Mouse (Mus musculus) left cerebral cortex, adult 8-10 months (tissue): ENCODE measurements around the gene Tmem132c. TPM values are rescaled to one million over a fixed set of nuclear protein-coding genes. Genes with fewer than 3 reads are reported as not detected.
A peak's percentile ranks its signal among the peaks of the same experiment; 100 is the strongest.

ENCODE experiments used
- DNase-seq, 2 experiments: peaks; one replicate each; pipeline ENCODE4 v3.0.0; 2022; ENCODE audit warnings: low spot score in 2 of 2
- total RNA-seq, 4 experiments: library from RNA; stranded (reverse); gene quantifications; 2 replicates each; pipeline ENCODE4 v1.2.4; 2022

The Tmem132c gene
- 1 to 10 TPM; 5.6 to 6.3 (median 6.2) TPM for total RNA-seq

DNA sequence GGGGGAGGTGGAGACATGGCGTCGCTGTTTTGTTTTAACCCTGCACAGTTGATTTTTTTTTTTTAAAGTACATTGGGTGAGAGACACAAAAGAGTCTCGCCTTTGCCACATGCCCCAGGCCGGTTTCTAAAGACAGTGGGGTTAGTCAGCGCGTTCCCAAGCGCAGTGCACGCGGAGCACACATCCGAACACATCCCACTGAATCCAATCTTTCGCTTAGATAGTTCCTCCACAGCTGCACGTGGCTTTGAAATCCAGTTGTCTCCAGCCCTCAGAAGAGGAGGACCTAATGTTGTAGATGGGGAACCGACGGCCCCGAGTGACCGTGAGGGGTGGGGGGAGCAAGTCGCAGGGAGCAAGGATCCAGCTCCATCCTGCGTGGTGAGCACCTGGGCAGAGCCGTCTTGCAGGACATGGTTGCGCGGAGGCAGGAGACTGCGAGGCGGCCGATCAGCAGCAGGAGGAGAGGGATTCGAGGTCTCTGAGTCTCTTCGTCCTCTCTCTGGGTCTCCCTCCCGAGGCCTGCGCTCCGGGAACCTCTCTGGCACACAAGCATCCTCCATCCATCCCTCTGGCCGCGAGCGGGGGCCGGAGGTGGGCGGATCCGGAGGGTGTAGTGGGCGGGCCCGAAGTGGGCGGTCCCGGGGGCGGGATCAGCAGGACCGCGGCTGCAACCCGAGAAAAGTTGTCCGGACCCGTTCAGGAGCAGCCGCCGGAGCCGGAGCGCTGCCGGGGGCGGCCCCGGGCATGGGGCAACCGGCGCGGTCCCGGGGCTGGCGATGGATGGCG lies at the start of gene Tmem132c:
Tmem132c (plus strand) TSS at position 673 of the 789 bp plus-strand sequence.
- peak; percentile 12 for DNase-seq

DNA sequence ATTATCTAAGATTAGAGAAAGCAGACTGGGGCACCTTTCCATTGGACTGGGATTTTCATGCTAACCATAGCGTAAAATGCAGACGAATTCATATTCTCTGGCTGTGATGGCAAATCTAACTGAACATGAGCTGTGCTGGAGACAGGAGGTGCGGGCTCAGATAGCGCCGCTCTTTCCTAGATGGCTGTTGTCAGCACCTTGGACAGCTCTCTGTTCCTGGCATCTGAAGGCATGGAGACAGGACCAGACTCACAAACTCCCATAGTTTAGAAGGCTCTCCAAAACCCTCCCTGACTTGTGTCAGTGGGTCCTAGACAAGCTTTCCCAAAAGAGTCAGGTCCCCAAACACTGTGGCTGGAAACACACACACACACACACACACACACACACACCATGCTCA lies 49.7 kb upstream of the Tmem132c start:
- no peak for DNase-seq

DNA sequence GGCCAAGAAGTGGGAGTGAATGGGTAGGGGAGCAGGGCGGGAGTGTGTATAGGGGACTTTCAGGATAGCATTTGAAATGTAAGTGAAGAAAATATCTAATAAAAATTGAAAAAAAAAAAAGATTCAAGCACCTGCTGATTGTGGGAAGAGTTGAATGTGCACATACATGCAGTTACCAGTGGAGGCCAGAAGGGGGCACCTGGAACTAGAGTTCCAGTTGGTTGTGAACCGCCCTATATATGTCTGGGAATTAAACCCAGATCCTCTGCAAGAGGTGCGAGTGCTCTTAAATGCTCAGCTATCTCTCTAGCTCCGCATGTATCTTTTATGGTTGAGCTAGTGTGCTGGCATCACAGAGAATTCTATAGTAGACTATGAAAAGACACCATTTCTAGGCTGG lies 42.8 kb upstream of the Tmem132c start:
- DNase-seq, result no peak

- no peak for DNase-seq
Observed at GRCm38 (mm10) chr5:127204881-127205280, 36.7 kb upstream of the Tmem132c start.

- no peak for DNase-seq
Observed at GRCm38 (mm10) chr5:127216389-127216788, 25.2 kb upstream of the Tmem132c start.

- no peak for DNase-seq
Observed at GRCm38 (mm10) chr5:127217725-127218124, 23.9 kb upstream of the Tmem132c start.

DNA sequence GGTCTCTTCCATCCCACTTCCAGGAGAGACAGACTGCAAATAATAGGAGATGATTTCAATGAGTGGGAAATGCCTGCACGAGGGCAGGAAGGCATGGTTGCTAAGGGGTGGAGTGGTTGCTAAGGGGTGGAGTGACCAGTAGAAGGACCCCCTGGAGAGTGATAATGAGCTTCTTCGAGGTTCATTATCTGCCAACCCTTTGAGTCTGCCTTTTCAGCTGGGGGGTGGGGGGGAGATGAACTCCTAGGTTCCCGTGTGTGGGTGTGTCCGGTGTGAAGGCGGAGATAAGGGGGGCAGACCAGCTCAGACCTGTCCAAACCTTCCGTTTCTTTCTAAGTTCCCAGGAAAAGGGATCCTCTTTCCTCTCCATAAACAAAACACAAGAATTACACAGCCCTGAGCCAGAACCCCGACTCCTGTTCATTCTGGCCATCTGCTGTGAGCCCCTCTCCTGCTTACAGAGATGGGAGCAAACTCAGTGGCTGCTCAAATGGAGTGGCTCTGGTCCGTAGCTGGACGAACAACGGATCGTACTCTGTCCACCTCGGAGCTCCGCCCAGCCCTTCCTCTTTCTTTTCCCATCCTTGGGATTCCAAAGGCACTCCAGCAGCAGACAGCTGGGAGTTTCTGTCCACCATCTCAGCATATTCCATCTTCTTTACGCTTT lies 13.5 kb upstream of the Tmem132c start:
- no peak for DNase-seq

DNA sequence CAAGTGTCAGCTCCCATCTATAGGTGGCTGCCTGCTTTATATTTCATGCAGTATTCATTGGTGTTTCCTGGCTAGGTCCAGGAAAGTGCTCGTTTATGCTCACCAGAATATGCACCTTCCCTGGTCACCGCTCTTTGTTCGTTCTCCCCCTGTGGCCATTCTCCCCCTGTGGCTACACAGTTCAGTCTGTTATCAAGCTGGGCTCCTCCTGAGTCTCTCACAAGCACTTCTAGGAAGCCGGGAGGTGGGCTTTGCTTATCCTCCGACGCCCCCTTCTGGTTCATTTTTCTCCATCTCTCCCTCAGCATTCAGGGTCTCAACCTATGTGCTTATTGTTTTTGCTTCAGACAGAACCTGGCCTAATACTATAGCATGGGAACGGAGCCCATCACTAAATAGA lies 6.9 kb upstream of the Tmem132c start:
- no peak for DNase-seq

DNA sequence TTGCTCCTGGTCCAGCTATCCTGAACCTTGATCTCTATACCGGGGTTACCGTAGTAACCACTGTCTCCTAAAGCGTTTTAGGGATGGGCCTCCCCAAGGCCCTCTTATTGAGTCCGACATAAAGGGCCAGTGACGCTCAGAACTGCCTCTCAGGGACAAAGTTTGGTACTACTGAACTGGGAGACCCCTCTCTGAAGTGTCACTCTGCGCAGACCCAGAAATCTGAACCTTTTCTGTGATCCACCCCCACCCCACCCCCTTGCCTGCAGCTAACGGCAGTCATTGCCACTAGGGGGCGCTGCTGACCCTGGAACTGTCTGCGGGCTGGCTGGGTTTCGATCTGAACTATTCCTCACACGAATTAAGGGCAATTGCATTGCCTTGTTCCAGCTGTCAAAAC lies 6.4 kb upstream of the Tmem132c start:
- peak; percentile 24 to 76 for DNase-seq

DNA sequence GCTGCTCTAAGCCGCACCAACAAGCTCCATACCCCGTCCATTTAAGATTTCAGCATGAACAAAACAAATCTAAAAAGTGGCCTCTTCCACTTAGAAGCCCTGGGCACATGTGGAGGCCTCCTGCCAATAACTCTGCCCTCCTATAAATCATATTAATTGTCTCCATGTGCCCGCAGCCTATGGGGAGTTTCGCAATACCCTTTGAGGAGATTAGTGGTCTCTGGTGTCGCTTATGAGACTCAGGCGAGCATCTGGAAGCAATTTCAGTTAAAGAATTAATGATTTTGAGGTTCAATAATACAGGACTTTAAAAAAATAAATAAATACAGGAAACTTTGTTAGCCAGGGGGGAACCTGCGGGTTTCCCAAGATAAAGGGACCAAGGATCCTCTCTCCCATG lies 1.9 kb upstream of the Tmem132c start:
- no peak for DNase-seq

GRCm38 (mm10) chr5:127240646-127241045 lies 962 bp upstream of the Tmem132c start:
- no peak for DNase-seq

GRCm38 (mm10) chr5:127241925-127242762 lies 536 bp downstream of the Tmem132c start:
- no peak for DNase-seq

- no peak for DNase-seq
Observed at GRCm38 (mm10) chr5:127242763-127243160, 1.2 kb downstream of the Tmem132c start.

DNA sequence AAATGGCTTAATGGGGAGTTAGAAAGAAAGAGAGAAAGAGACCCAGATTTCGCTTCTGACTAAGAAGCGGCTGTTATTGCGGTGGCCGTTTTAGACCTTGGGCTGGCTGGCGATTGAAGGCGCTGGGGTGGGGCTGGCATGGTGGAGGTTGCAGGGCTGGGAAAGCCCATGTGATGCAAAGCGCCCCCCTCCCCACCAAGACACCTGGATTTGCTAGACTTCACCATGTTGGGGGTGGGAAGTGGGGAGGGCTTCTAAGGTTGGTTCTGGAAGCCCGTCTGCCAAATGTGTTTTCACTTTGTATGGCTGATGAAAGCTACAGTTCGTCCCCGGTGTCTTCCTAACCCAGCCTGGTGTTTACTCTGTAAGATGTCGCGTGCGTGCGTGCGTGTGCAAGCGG lies 1.6 kb downstream of the Tmem132c start:
- no peak for DNase-seq

- no peak for DNase-seq
Observed at GRCm38 (mm10) chr5:127243611-127244010, 2.0 kb downstream of the Tmem132c start.

DNA sequence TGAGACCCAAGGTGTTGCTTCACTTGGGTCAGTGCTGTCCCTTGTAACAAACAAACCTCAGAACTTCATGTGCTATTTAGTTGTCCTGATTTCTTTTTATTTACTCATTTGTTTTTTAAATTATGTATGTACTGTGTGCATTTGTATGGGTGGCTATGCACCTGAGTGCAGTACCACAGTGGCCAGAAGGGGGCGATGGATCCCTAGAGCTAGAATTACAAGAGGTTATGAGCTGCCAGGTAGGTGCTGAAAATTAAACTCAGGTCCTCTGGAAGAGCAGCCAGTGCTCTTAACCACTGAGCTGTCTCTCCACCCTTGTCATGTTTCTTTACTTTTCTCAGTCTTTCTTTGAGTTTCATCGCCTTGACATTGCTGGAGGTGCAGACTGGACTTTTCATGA lies 11.7 kb downstream of the Tmem132c start:
- DNase-seq, result no peak

DNA sequence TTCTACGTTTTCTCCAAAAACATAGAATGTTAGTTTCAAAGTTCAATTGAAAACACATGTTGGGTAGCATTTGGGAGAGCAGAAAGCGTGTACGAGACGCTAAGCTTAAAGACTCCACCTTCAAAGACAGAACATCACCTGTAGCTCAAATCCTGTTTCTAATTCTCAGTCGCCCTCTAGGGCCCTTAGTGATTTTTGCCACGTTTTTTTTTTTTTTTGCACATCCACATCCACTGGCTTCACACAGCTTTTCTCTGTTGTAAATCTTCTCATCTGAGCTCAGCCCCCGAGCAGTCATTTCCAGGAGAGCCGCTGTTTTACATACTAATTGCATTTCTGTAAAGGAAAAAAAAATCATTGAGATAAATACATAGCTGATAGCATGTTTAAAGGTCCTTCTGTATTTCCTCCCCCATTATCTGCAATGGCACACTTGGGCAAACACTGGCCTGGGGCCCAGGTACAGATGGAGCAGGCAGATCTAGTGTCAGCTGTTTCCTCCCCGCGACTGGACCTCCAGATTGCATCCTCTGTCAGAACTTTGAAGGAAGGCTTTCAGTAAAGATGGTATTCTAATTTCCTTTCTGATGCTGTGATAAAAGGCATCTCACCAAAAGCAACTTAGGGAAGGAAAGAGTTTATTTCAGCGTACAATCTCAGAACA lies 15.5 kb downstream of the Tmem132c start:
- no peak for DNase-seq

- no peak for DNase-seq
Observed at GRCm38 (mm10) chr5:127262136-127262535, 20.5 kb downstream of the Tmem132c start.

- no peak for DNase-seq
Observed at GRCm38 (mm10) chr5:127271145-127271544, 29.5 kb downstream of the Tmem132c start.

DNA sequence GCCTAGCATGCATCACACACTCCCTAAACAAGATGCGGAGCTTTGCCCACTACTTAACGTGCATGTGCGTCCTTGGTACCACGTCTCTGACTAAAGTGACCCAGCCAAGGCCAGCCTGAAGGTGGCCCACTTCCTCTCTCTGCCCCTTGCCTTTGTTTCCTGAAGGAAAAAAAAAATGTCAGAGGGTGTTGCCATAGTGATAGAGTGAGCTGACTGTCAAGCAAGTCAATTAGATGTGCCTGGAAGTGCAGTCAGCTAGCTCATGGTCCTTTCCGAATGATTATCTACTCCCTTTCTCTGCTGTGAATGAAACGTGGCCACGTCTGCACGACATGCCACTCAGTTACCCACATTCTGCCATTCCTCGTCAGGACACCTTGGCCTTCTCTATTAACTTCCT lies 37.9 kb downstream of the Tmem132c start:
- no peak for DNase-seq

DNA sequence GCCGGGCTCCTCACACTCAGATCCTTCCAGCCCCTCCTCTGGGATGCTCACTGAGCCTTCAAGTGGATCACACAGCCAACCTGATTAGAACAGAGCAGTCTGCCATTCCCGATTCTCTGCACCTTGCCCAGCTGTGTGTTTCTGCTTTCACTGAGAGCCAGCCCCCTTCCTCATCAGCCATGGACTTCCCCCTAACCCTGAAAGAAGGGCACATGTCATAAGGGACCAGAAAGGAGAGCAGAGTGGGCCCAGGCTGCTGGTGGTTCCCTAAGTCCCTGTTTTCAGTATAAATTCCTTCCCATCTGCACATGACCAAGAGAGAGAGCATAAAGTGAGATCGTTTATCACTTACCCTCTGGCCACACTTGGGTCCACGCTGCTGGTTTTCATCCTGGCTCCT lies 39.6 kb downstream of the Tmem132c start:
- no peak for DNase-seq
